Comparison of ENCODE assay signal across 19 mouse cellular contexts in the genomic region with DNA sequence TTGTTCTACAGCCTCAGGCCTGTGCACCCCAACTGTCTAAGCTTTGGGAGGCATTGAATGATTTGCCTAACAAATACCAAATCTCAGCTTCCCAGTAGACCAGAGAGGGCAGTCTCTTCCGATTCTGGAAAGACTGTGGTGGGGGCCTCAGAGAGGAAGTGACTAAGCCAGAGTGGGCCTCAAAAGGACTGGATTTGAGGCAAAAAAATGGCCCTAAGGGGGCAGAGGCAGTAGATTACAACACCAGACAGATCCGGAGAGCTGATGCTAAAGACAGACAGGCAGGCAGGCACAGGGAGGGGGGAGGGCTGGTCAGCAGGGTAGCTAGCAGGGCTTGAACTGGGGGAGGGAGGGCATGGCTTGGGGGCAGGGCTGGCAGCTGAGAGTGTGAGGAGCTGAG. TPM values are rescaled to one million over a fixed set of nuclear protein-coding genes. Genes with fewer than 3 reads are reported as not detected.
A peak's percentile ranks its signal among the peaks of the same experiment; 100 is the strongest.
DNase-seq lines count a peak whose midpoint lies in the region; ATAC-seq and TF ChIP-seq lines count a peak whose summit lies in the region.
"Had no signal": no experiment of that assay in that cellular context is flagged by ENCODE, and none has a peak within 500 bp of the region (broad histone marks: within the 10 kb centered on the region; RNA-seq: fewer than 3 reads in every experiment).

No protein-coding gene starts in this region.

- no peaks in the 10 kb centered on the region for H3K27me3 ChIP-seq in intestine, postnatal 0 days (replicated peaks; ENCODE audit: control insufficient read depth, insufficient read depth, low read length)
- no peaks in the 10 kb centered on the region for H3K27me3 ChIP-seq in intestine, embryonic 16.5 days (replicated peaks; ENCODE audit: control insufficient read depth, insufficient read depth, low read length)
- H3K27me3 ChIP-seq in limb, embryonic 10.5 days (ENCODE audit: low read depth, poor library complexity, severe bottlenecking), result no peaks in the 10 kb centered on the region
- H3K27me3 ChIP-seq: embryonic facial prominence, embryonic 13.5 days had no signal

- no peak overlapping the region for H3K4me2 ChIP-seq in intestine, postnatal 0 days (replicated peaks; ENCODE audit: low read depth)
- no peak overlapping the region for H3K4me2 ChIP-seq in intestine, embryonic 16.5 days (ENCODE audit: low read depth, low read length)
- H3K4me2 ChIP-seq: embryonic facial prominence, embryonic 13.5 days had no signal

- WGBS in intestine, postnatal 0 days, result 49% methylated on average over 2 of the region's 2 CpGs
- WGBS in intestine, embryonic 16.5 days, result 36% methylated on average over 2 of the region's 2 CpGs
- WGBS in limb, embryonic 10.5 days, result 12% methylated on average over 2 of the region's 2 CpGs

- ATAC-seq in intestine, postnatal 0 days, result no peak
- ATAC-seq in intestine, embryonic 16.5 days, result no peak
- ATAC-seq: liver, postnatal 0 days had no signal

- no peak overlapping the region for H3K4me3 ChIP-seq in intestine, postnatal 0 days (ENCODE audit: low read depth, low read length)
- no peak overlapping the region for H3K4me3 ChIP-seq in intestine, embryonic 16.5 days (ENCODE audit: low read length)
- no peak overlapping the region; the same call in 1 of the 2 replicates for H3K4me3 ChIP-seq in limb, embryonic 10.5 days
- H3K4me3 ChIP-seq: embryonic facial prominence, embryonic 13.5 days; heart, adult 2 months had no signal

- H3K9ac ChIP-seq in intestine, postnatal 0 days (ENCODE audit: low read depth, low read length), result no peak overlapping the region
- H3K9ac ChIP-seq in intestine, embryonic 16.5 days (ENCODE audit: low read depth, low read length), result no peak overlapping the region
- H3K9ac ChIP-seq: embryonic facial prominence, embryonic 13.5 days; liver, postnatal 0 days had no signal

- 0 out of 2 replicates have a peak, but pooled peaks have one; percentile 13 for TF ChIP-seq CTCF in intestine, postnatal 0 days (IDR thresholded peaks at IDR 0.05; ENCODE audit: low read depth)

- peak; percentile 45 for DNase-seq in 3T3-L1 (ENCODE audit: low read depth, low spot score)
- DNase-seq in 416B (ENCODE audit: low read depth), result peak; percentile 82
- no peak for DNase-seq in limb, embryonic 10.5 days (ENCODE audit: low spot score)
- DNase-seq in adrenal gland, postnatal 4 days (ENCODE audit: low spot score in 2 of 2), result no peak
- DNase-seq in layer of hippocampus, adult 11-12 months (ENCODE audit: low spot score), result no peak
- DNase-seq: adrenal gland, adult 8-10 months; cerebellum, adult 18-20 months; cerebellum, postnatal 36 days; heart, adult 2 months; heart, postnatal 14 days; kidney, postnatal 36 days; liver; liver, postnatal 0 days; midbrain, embryonic 14.5 days; spleen, adult 18-20 months had no signal

- H3K9me3 ChIP-seq in intestine, postnatal 0 days (ENCODE audit: control insufficient read depth), result no peaks in the 10 kb centered on the region
- no peaks in the 10 kb centered on the region for H3K9me3 ChIP-seq in intestine, embryonic 16.5 days (ENCODE audit: control insufficient read depth, low read length)
- H3K9me3 ChIP-seq in limb, embryonic 10.5 days (replicated peaks), result no peaks in the 10 kb centered on the region
- H3K9me3 ChIP-seq: embryonic facial prominence, embryonic 13.5 days had no signal

- 0 out of 2 replicates have a peak, but pooled peaks cover 2% of the 10 kb centered on the region for H3K4me1 ChIP-seq in intestine, postnatal 0 days (replicated peaks; ENCODE audit: control insufficient read depth, insufficient read depth, low read length)
- peaks cover 30% of the 10 kb centered on the region for H3K4me1 ChIP-seq in intestine, embryonic 16.5 days (ENCODE audit: control insufficient read depth, insufficient read depth, low read length)
- H3K4me1 ChIP-seq in limb, embryonic 10.5 days, result peaks cover 84% of the 10 kb centered on the region

- no peaks in the 10 kb centered on the region for H3K36me3 ChIP-seq in intestine, postnatal 0 days (ENCODE audit: control insufficient read depth, insufficient read depth)
- H3K36me3 ChIP-seq in intestine, embryonic 16.5 days (ENCODE audit: control insufficient read depth, insufficient read depth, low read length), result no peaks in the 10 kb centered on the region
- no peaks in the 10 kb centered on the region for H3K36me3 ChIP-seq in limb, embryonic 10.5 days
- H3K36me3 ChIP-seq: embryonic facial prominence, embryonic 13.5 days had no signal

- no peak overlapping the region for H3K27ac ChIP-seq in intestine, postnatal 0 days (ENCODE audit: low read depth, low read length)
- H3K27ac ChIP-seq in intestine, embryonic 16.5 days (ENCODE audit: low read length), result no peak overlapping the region
- H3K27ac ChIP-seq in limb, embryonic 10.5 days, result peak overlapping the region; percentile 77
- H3K27ac ChIP-seq: embryonic facial prominence, embryonic 13.5 days; heart, adult 2 months had no signal

RNA-seq across cellular contexts. Expression of a gene that starts 8.3 kb away (rescaled TPM):
- polyA plus RNA-seq in intestine, postnatal 0 days (2015; fragmentation: Nextera tagmentation; extraction: Ambion mirVana), result 3.5 and 3.9 TPM in 2 replicates
- polyA plus RNA-seq in intestine, embryonic 16.5 days (2015; fragmentation: Nextera tagmentation; extraction: Ambion mirVana), result 7.4 and 7.9 TPM in 2 replicates
- polyA plus RNA-seq in limb, embryonic 10.5 days (2016; fragmentation: Nextera tagmentation; extraction: Ambion mirVana), result 28.5 and 34.2 TPM in 2 replicates
- total RNA-seq in adrenal gland, postnatal 4 days (2021), result 10 to 100 TPM; 44.0 to 57.6 TPM

RNA-seq across cellular contexts. Expression of a gene that starts 19.2 kb away (rescaled TPM):
- 15.0 and 18.5 TPM in 2 replicates for polyA plus RNA-seq in intestine, postnatal 0 days (2015; fragmentation: Nextera tagmentation; extraction: Ambion mirVana)
- polyA plus RNA-seq in intestine, embryonic 16.5 days (2015; fragmentation: Nextera tagmentation; extraction: Ambion mirVana), result 23.6 and 26.8 TPM in 2 replicates
- polyA plus RNA-seq in limb, embryonic 10.5 days (2016; fragmentation: Nextera tagmentation; extraction: Ambion mirVana), result 19.5 and 20.3 TPM in 2 replicates
- 10 to 100 TPM; 19.8 to 23.1 TPM for total RNA-seq in adrenal gland, postnatal 4 days (2021)

RNA-seq across cellular contexts. Expression of a gene that starts 27.2 kb away (rescaled TPM):
- 0.22 TPM in 1 of 2 replicates, not detected in the other for polyA plus RNA-seq in intestine, postnatal 0 days (2015; fragmentation: Nextera tagmentation; extraction: Ambion mirVana)
- 0.37 TPM in 1 of 2 replicates, not detected in the other for polyA plus RNA-seq in intestine, embryonic 16.5 days (2015; fragmentation: Nextera tagmentation; extraction: Ambion mirVana)
- polyA plus RNA-seq in limb, embryonic 10.5 days (2016; fragmentation: Nextera tagmentation; extraction: Ambion mirVana), result 0.39 TPM in 1 of 2 replicates, not detected in the other
- not detected for total RNA-seq in adrenal gland, postnatal 4 days (2021)
- total RNA-seq: adrenal gland, adult 8-10 months had no signal
- polyA plus RNA-seq: embryonic facial prominence, embryonic 13.5 days; heart, adult 2 months; liver, postnatal 0 days; midbrain, embryonic 14.5 days; stomach, embryonic 16.5 days had no signal

RNA-seq across cellular contexts. Expression of a gene that starts 29.7 kb away (rescaled TPM):
- 2.1 and 3.8 TPM in 2 replicates for polyA plus RNA-seq in intestine, postnatal 0 days (2015; fragmentation: Nextera tagmentation; extraction: Ambion mirVana)
- 12.7 and 14.6 TPM in 2 replicates for polyA plus RNA-seq in intestine, embryonic 16.5 days (2015; fragmentation: Nextera tagmentation; extraction: Ambion mirVana)
- 14.3 and 16.8 TPM in 2 replicates for polyA plus RNA-seq in limb, embryonic 10.5 days (2016; fragmentation: Nextera tagmentation; extraction: Ambion mirVana)
- 10 to 100 TPM; 20.7 to 22.9 TPM for total RNA-seq in adrenal gland, postnatal 4 days (2021)

RNA-seq across cellular contexts. Expression of a gene that starts 54.8 kb away (rescaled TPM):
- 2.5 and 2.6 TPM in 2 replicates for polyA plus RNA-seq in intestine, postnatal 0 days (2015; fragmentation: Nextera tagmentation; extraction: Ambion mirVana)
- 2.1 and 2.3 TPM in 2 replicates for polyA plus RNA-seq in intestine, embryonic 16.5 days (2015; fragmentation: Nextera tagmentation; extraction: Ambion mirVana)
- polyA plus RNA-seq in limb, embryonic 10.5 days (2016; fragmentation: Nextera tagmentation; extraction: Ambion mirVana), result 3.6 and 4.5 TPM in 2 replicates
- total RNA-seq in adrenal gland, postnatal 4 days (2021), result 10 to 100 TPM; 44.1 to 45.1 TPM

Comparison
In these comparisons a context has a peak if more than half of its experiments do, and no peak if none do; other contexts are left out.
1. DNase-seq: peak in 3T3-L1 (single experiment) and 416B (single experiment); none in limb, embryonic 10.5 days (single experiment), adrenal gland, postnatal 4 days (0 of 2) and layer of hippocampus, adult 11-12 months (single experiment).